Mouse (Mus musculus): ENCODE data around the gene Ace2.

GRCm38 (mm10) chrX:164139032-164139431 lies at the start of gene Ace2:
- TF ChIP-seq CTCF (IDR thresholded peaks at IDR 0.05; ENCODE audit: extremely low read depth, insufficient read depth, insufficient read length, insufficient replicate concordance) (no peak), POLR2A (IDR thresholded peaks at IDR 0.05; ENCODE audit: low read depth, low read length) (no peak)

Data from spleen, adult 2 months (tissue).